Mouse (Mus musculus) lung, postnatal 4 days (tissue): ENCODE data around the gene Lnx2.

ENCODE experiments used
- DNase-seq, 2 experiments: peaks; one replicate each; pipeline ENCODE4 v3.0.0; 2021

Lnx2 gene

GRCm38 (mm10) chr5:147076799-147077165 lies 396 bp upstream of the Lnx2 start, which contains the start of gene Polr1d:
TSS of gene Polr1d (plus strand) at chr5:147077050.
- DNase-seq: no peak

GRCm38 (mm10) chr5:147075103-147076025 lies 1.0 kb downstream of the Lnx2 start:
- DNase-seq: peak; percentile 39 to 65

- DNase-seq: peak in 1 of 2 experiments; percentile 58
Measured at GRCm38 (mm10) chr5:147073805-147074204, 2.6 kb downstream of the Lnx2 start.

- no peak for DNase-seq
Measured at GRCm38 (mm10) chr5:147071886-147072285, 4.5 kb downstream of the Lnx2 start.

GRCm38 (mm10) chr5:147070791-147071516 lies 5.4 kb downstream of the Lnx2 start:
- no peak for DNase-seq

- no peak for DNase-seq
Measured at GRCm38 (mm10) chr5:147068876-147069275, 7.5 kb downstream of the Lnx2 start.

- no peak for DNase-seq
Measured at GRCm38 (mm10) chr5:147066965-147067364, 9.4 kb downstream of the Lnx2 start.

- DNase-seq: no peak
Measured at GRCm38 (mm10) chr5:147066129-147066528, 10.3 kb downstream of the Lnx2 start.

GRCm38 (mm10) chr5:147063215-147063661 lies 13.1 kb downstream of the Lnx2 start:
- no peak for DNase-seq

GRCm38 (mm10) chr5:147060024-147060423 lies 16.4 kb downstream of the Lnx2 start:
- no peak for DNase-seq

GRCm38 (mm10) chr5:147059319-147059718 lies 17.1 kb downstream of the Lnx2 start:
- peak in 1 of 2 experiments; percentile 50 for DNase-seq

- DNase-seq: no peak
Measured at GRCm38 (mm10) chr5:147058661-147059060, 17.7 kb downstream of the Lnx2 start.

GRCm38 (mm10) chr5:147057626-147058414 lies 18.6 kb downstream of the Lnx2 start:
- no peak for DNase-seq

GRCm38 (mm10) chr5:147056712-147057290 lies 19.6 kb downstream of the Lnx2 start:
- no peak for DNase-seq

- peak in 1 of 2 experiments; percentile 21 for DNase-seq
Measured at GRCm38 (mm10) chr5:147055572-147056245, 20.7 kb downstream of the Lnx2 start.

- no peak for DNase-seq
Measured at GRCm38 (mm10) chr5:147054747-147055270, 21.6 kb downstream of the Lnx2 start.

- DNase-seq: no peak
Measured at GRCm38 (mm10) chr5:147054328-147054727, 22.1 kb downstream of the Lnx2 start.

GRCm38 (mm10) chr5:147053481-147053880 lies 22.9 kb downstream of the Lnx2 start:
- no peak for DNase-seq

GRCm38 (mm10) chr5:147053071-147053470 lies 23.3 kb downstream of the Lnx2 start:
- DNase-seq: no peak

GRCm38 (mm10) chr5:147052309-147052558 lies 24.2 kb downstream of the Lnx2 start:
- no peak for DNase-seq

- no peak for DNase-seq
Measured at GRCm38 (mm10) chr5:147051500-147052308, 24.7 kb downstream of the Lnx2 start.
